Mouse (Mus musculus): Measurements from ENCODE around the gene Actl6a.

Actl6a gene

GRCm38 (mm10) chr3:32748384-32748783 is 42.3 kb downstream of the Actl6a start:
- DNase-seq (ENCODE audit: low read depth, low spot score): no peak

GRCm38 (mm10) chr3:32749820-32750579 is 43.9 kb downstream of the Actl6a start:
- DNase-seq (ENCODE audit: low read depth, low spot score): peak; percentile 27

- DNase-seq (ENCODE audit: low read depth, low spot score): no peak
Measured at GRCm38 (mm10) chr3:32754384-32754915, 48.4 kb downstream of the Actl6a start.

- DNase-seq (ENCODE audit: low read depth, low spot score): peak; percentile 78
Measured at GRCm38 (mm10) chr3:32759212-32759611, 53.1 kb downstream of the Actl6a start.

GRCm38 (mm10) chr3:32762962-32763361 is 56.9 kb downstream of the Actl6a start:
- peak; percentile 70 for DNase-seq (ENCODE audit: low read depth, low spot score)

GRCm38 (mm10) chr3:32763902-32764301 is 57.8 kb downstream of the Actl6a start:
- peak; percentile 66 for DNase-seq (ENCODE audit: low read depth, low spot score)

GRCm38 (mm10) chr3:32770781-32771180 is 64.7 kb downstream of the Actl6a start:
- no peak for DNase-seq (ENCODE audit: low read depth, low spot score)
